Mouse (Mus musculus) lung, adult 2 months (tissue): ENCODE results near the gene AI182371.

Experiments used
- CTCF ChIP-seq: fragments of 200-500 bp; IDR thresholded peaks from 2 replicates; pipeline ENCODE4 v1.5.1; 2011; ENCODE audit warnings: mild to moderate bottlenecking, low read length, control low read depth; ENCODE audit not compliant: insufficient read depth
- POLR2A ChIP-seq: fragments of 200-500 bp; IDR thresholded peaks from 2 replicates; pipeline ENCODE4 v1.6.1; 2011; ENCODE audit warnings: low read depth, mild to moderate bottlenecking, control low read depth, low read length, borderline replicate concordance; ENCODE audit errors: extremely low read depth

GRCm38 (mm10) chr2:35087418-35087817 lies 13.9 kb downstream of the AI182371 start:
- TF ChIP-seq CTCF = no peak
- TF ChIP-seq POLR2A = no peak
